Mouse (Mus musculus): ENCODE measurements around the gene Rnf150.
"Not testable (repeated sequence)": the region's sequence is repeated elsewhere in the genome, so short reads cannot be mapped to it uniquely, and the experiment has no call there.

Rnf150 gene

GRCm38 (mm10) chr8:83076621-83077020 is 213.5 kb downstream of the Rnf150 start:
- DNase-seq (ENCODE audit: low read depth, low spot score) = no peak

- DNase-seq (ENCODE audit: low read depth, low spot score) = no peak
Observed at GRCm38 (mm10) chr8:83077329-83077728, 214.2 kb downstream of the Rnf150 start.

- no peak for DNase-seq (ENCODE audit: low read depth, low spot score)
Observed at GRCm38 (mm10) chr8:83078701-83079533, 215.8 kb downstream of the Rnf150 start.

- DNase-seq (ENCODE audit: low read depth, low spot score) = no peak
Observed at GRCm38 (mm10) chr8:83079534-83079844, 216.3 kb downstream of the Rnf150 start.

GRCm38 (mm10) chr8:83081266-83081665 is 218.1 kb downstream of the Rnf150 start:
- DNase-seq (ENCODE audit: low read depth, low spot score) = no peak

- not testable (repeated sequence) for DNase-seq (ENCODE audit: low read depth, low spot score)
Observed at GRCm38 (mm10) chr8:83081806-83082205, 218.7 kb downstream of the Rnf150 start.

GRCm38 (mm10) chr8:83082251-83082650 is 219.1 kb downstream of the Rnf150 start:
- no peak for DNase-seq (ENCODE audit: low read depth, low spot score)

- DNase-seq (ENCODE audit: low read depth, low spot score) = no peak
Observed at GRCm38 (mm10) chr8:83083452-83083851, 220.3 kb downstream of the Rnf150 start.

GRCm38 (mm10) chr8:83085581-83085980 is 222.4 kb downstream of the Rnf150 start:
- no peak for DNase-seq (ENCODE audit: low read depth, low spot score)

GRCm38 (mm10) chr8:83086625-83087024 is 223.5 kb downstream of the Rnf150 start:
- DNase-seq (ENCODE audit: low read depth, low spot score) = no peak

GRCm38 (mm10) chr8:83087604-83088003 is 224.4 kb downstream of the Rnf150 start:
- no peak for DNase-seq (ENCODE audit: low read depth, low spot score)

- no peak for DNase-seq (ENCODE audit: low read depth, low spot score)
Observed at GRCm38 (mm10) chr8:83088156-83088555, 225.0 kb downstream of the Rnf150 start.

GRCm38 (mm10) chr8:83089336-83089986 is 226.3 kb downstream of the Rnf150 start:
- DNase-seq (ENCODE audit: low read depth, low spot score) = peak; percentile 74

GRCm38 (mm10) chr8:83090446-83090845 is 227.3 kb downstream of the Rnf150 start:
- DNase-seq (ENCODE audit: low read depth, low spot score) = no peak

- peak; percentile 18 for DNase-seq (ENCODE audit: low read depth, low spot score)
Observed at GRCm38 (mm10) chr8:83100041-83100440, 236.9 kb downstream of the Rnf150 start.

GRCm38 (mm10) chr8:83102957-83103510 is 239.9 kb downstream of the Rnf150 start:
- DNase-seq (ENCODE audit: low read depth, low spot score) = no peak

- no peak for DNase-seq (ENCODE audit: low read depth, low spot score)
Observed at GRCm38 (mm10) chr8:83103968-83104367, 240.8 kb downstream of the Rnf150 start.

- no peak for DNase-seq (ENCODE audit: low read depth, low spot score)
Observed at GRCm38 (mm10) chr8:83109756-83110155, 246.6 kb downstream of the Rnf150 start.

- no peak for DNase-seq (ENCODE audit: low read depth, low spot score)
Observed at GRCm38 (mm10) chr8:83110177-83110576, 247.0 kb downstream of the Rnf150 start.

GRCm38 (mm10) chr8:83135086-83135485 is 271.9 kb downstream of the Rnf150 start:
- DNase-seq (ENCODE audit: low read depth, low spot score) = no peak

GRCm38 (mm10) chr8:83140068-83140467 is 276.9 kb downstream of the Rnf150 start:
- DNase-seq (ENCODE audit: low read depth, low spot score) = no peak

- no peak for DNase-seq (ENCODE audit: low read depth, low spot score)
Observed at GRCm38 (mm10) chr8:83140701-83141111, 277.6 kb downstream of the Rnf150 start.

Measured in retina, adult 2 months (tissue).